Mouse (Mus musculus) neutrophil, adult 59 days (primary cell): ENCODE results near the gene Tpgs1. TPM values are rescaled to one million over a fixed set of nuclear protein-coding genes. Genes with fewer than 3 reads are reported as not detected.

Experiments used
- total RNA-seq, 2 experiments: library from RNA; stranded (reverse); gene quantifications; 1 replicate in 1 of 2; 2 replicates in 1 of 2; pipeline ENCODE4 v1.2.4; 2023

Tpgs1 gene
- 10 to 100 TPM; 20.1 to 26.2 TPM for total RNA-seq

GRCm38 (mm10) chr10:79668771-79669575 lies at the start of gene Tpgs1:
Gene Tpgs1, plus strand, starts transcription at chr10:79669369.

GRCm38 (mm10) chr10:79637128-79638110 lies 31.8 kb upstream of the Tpgs1 start, which contains the start of gene Shc2:
Gene Shc2, minus strand, starts transcription at chr10:79637918.

DNA sequence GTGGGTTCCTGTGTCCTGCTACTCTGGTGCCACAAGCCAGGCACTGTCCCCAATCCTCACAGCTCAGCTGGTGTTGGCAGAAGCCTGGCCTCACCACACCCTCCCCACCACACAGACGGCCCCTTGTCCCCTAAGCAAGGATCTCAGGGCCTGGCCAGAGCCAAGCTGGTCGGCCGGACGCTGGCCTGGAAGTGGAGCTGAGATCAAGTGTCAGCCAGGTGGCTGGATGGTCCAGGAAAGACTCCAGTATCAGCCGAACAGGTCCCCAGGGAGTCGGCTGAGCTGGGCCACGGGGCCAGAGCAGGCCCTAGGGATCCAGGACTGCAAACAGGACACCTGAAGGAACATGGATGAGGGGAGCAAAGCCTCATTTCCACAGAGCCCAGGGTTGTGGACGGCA lies 23.5 kb upstream of the Tpgs1 start, which contains the start of gene Odf3l2:
Odf3l2 (minus strand) TSS at position 28 of the 400 bp plus-strand sequence.

GRCm38 (mm10) chr10:79664131-79664665 lies 5.0 kb upstream of the Tpgs1 start, which contains the start of gene Madcam1:
Gene Madcam1, plus strand, starts transcription at chr10:79664559.

DNA sequence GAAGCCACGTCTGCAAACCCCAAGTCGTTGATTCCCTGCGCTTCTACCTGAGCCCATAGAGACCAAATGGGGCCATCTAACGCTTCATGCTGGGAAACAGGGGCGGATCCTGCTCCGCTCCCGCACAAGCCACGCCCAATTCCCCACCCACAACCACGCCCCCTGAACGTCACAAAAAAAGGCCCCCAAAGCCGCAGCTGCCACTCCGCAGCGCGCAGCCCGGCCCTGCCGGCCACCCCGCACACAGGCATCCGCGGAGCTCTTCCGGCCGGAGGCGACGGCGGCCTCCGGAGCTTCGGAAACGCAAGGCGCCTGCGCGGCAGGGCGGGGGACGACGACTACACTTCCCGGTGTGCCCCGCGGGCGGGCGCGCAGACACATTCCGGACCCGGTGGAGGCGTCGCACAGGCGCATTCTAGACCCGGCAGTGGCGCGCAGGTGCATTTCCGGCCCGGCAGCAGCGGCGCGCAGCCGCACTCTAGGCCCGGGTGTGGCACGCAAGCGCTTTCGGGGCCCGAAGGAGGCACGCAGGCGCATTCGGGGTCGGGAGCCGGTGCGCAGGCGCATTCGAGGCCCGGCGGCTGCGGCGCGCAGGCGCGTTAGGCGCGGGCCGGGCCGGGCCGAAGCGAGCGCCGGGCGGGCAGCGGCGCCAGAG lies 12.5 kb downstream of the Tpgs1 start, which contains the start of gene Cdc34:
Cdc34 (plus strand) TSS at position 605 of the 655 bp plus-strand sequence.

DNA sequence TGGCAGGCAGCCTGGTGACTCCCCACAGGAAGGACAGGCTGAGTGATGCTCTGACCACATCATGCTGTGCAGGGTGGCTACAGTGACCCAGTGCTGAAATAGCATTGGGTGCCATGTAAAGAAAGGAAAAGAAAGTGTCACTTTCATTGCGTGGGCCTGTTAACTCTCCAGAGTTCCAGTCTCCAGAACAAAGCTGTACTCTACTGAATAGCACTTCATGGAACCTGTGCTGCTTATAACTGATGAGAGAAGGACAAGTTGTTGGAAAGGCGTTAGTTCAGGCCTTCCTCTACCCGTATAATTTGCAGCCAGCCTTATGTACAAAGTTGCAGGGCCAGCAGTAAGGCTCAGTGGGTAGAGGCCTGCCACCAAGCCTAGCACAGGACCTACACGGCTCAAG lies 19.6 kb downstream of the Tpgs1 start, which contains the start of gene Gzmm:
Gzmm (plus strand) TSS at position 301 of the 400 bp plus-strand sequence.

GRCm38 (mm10) chr10:79704065-79704969 lies 35.1 kb downstream of the Tpgs1 start, which contains the start of gene Bsg:
Gene Bsg, plus strand, starts transcription at chr10:79704491.

DNA sequence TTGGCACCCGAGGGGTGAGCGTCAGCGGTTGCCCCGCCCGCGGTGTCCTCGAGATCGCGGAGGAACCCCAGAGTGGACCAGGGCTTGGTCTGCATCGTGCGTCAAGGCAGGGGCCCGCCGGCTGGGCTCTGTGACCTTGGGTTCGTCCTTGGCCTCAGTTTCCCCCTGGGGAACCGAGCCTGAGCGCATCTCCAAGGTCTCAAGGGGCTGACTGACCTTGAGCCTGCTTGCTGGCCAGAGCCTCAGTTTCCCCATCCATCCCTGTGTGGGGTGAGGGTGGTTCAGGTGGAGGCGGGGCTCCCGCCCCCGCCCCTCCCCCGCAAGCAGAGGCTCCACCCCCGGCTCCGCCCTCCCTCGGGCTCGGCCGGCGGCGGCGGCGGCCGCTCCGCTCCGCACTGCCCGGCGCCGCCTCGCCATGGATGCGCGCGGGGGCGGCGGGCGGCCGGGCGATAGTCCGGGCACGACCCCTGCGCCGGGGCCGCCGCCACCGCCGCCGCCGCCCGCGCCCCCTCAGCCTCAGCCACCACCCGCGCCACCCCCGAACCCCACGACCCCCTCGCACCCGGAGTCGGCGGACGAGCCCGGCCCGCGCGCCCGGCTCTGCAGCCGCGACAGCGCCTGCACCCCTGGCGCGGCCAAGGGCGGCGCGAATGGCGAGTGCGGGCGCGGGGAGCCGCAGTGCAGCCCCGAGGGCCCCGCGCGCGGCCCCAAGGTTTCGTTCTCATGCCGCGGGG lies 47.3 kb downstream of the Tpgs1 start, which contains the start of gene Hcn2:
Hcn2 (plus strand) TSS at position 381 of the 734 bp plus-strand sequence.

Other genes starting within 250 kb of the Tpgs1 start
- gene Vmn2r83, start 200.6 kb upstream of the Tpgs1 start, total RNA-seq = not detected
- gene Plpp2, start 135.6 kb upstream of the Tpgs1 start, total RNA-seq = 1 to 10 TPM; 3.7 to 5.2 TPM
- 1 to 10 TPM; 9.0 to 9.9 TPM for gene Mier2, start 114.2 kb upstream of the Tpgs1 start, total RNA-seq
- gene Theg, start 82.0 kb upstream of the Tpgs1 start, total RNA-seq = not detected
- not detected for gene C2cd4c, start 55.3 kb upstream of the Tpgs1 start, total RNA-seq
- gene Shc2, start 31.5 kb upstream of the Tpgs1 start, total RNA-seq = not detected
- not detected for gene Odf3l2, start 23.6 kb upstream of the Tpgs1 start, total RNA-seq
- gene Madcam1, start 4.8 kb upstream of the Tpgs1 start, total RNA-seq = not detected
- 10 to 100 TPM; 66.7 to 77.6 TPM for gene Cdc34, start 12.8 kb downstream of the Tpgs1 start, total RNA-seq
- gene Gzmm, start 19.7 kb downstream of the Tpgs1 start, total RNA-seq = 1 to 10 TPM; 1.1 to 1.2 TPM
- gene Bsg, start 35.1 kb downstream of the Tpgs1 start, total RNA-seq = 100 to 1,000 TPM; 117 to 123 TPM
- gene Hcn2, start 47.3 kb downstream of the Tpgs1 start, total RNA-seq = under 1 TPM; 0.11 to 0.18 TPM
- gene Polrmt, start 77.2 kb downstream of the Tpgs1 start, total RNA-seq = 10 to 100 TPM; 13.7 to 15.0 TPM
- gene Fgf22, start 85.7 kb downstream of the Tpgs1 start, total RNA-seq = not detected
- gene Rnf126, start 97.6 kb downstream of the Tpgs1 start, total RNA-seq = 10 to 100 TPM; 25.1 to 26.7 TPM
- 1 to 10 TPM; 4.5 to 5.9 TPM for gene Fstl3, start 107.9 kb downstream of the Tpgs1 start, total RNA-seq
- gene Prss57, start 121.6 kb downstream of the Tpgs1 start, total RNA-seq = 10 to 100 TPM; 13.6 to 18.0 TPM
- 100 to 1,000 TPM; 124 to 129 TPM for gene Palm, start 124.2 kb downstream of the Tpgs1 start, total RNA-seq
- under 1 TPM; 0.46 to 0.51 TPM for gene Misp, start 151.6 kb downstream of the Tpgs1 start, total RNA-seq
- gene Ptbp1, start 185.1 kb downstream of the Tpgs1 start, total RNA-seq = 100 to 1,000 TPM; 267 to 286 TPM
- 100 to 1,000 TPM; 466 to 531 TPM for gene Prtn3, start 205.1 kb downstream of the Tpgs1 start, total RNA-seq
- 10 to 100 TPM; 20.7 to 23.9 TPM for gene Plppr3, start 205.3 kb downstream of the Tpgs1 start, total RNA-seq
- gene Elane, start 216.9 kb downstream of the Tpgs1 start, total RNA-seq = 100 to 1,000 TPM; 527 to 568 TPM
- gene Cfd, start 221.5 kb downstream of the Tpgs1 start, total RNA-seq = not detected
- gene Med16, start 239.6 kb downstream of the Tpgs1 start, total RNA-seq = 10 to 100 TPM; 32.8 to 40.7 TPM
- gene Gm26602, start 241.5 kb downstream of the Tpgs1 start, total RNA-seq = not detected
- 1 to 10 TPM; 5.0 to 5.4 TPM for gene Kiss1r, start 247.6 kb downstream of the Tpgs1 start, total RNA-seq